Mouse (Mus musculus) right cerebral cortex, postnatal 10 days (tissue): ENCODE measurements around the gene Insl6.
A peak's percentile ranks its signal among the peaks of the same experiment; 100 is the strongest.

Source experiments
- DNase-seq, 2 experiments: peaks; one replicate each; pipeline ENCODE4 v3.0.0; 2021; ENCODE audit warnings: low spot score in 2 of 2

Gene Insl6

GRCm38 (mm10) chr19:29325053-29325851 lies at the start of gene Insl6:
Gene Insl6, minus strand, starts transcription at chr19:29325356.
- DNase-seq = peak in 1 of 2 experiments; percentile 42

- DNase-seq = no peak
These were observed 49.8 kb upstream of the Insl6 start for GRCm38 (mm10) chr19:29374947-29375346.

GRCm38 (mm10) chr19:29373438-29373837 lies 48.3 kb upstream of the Insl6 start:
- DNase-seq = no peak

- no peak for DNase-seq
These were observed 47.5 kb upstream of the Insl6 start for GRCm38 (mm10) chr19:29372621-29373020.

DNA sequence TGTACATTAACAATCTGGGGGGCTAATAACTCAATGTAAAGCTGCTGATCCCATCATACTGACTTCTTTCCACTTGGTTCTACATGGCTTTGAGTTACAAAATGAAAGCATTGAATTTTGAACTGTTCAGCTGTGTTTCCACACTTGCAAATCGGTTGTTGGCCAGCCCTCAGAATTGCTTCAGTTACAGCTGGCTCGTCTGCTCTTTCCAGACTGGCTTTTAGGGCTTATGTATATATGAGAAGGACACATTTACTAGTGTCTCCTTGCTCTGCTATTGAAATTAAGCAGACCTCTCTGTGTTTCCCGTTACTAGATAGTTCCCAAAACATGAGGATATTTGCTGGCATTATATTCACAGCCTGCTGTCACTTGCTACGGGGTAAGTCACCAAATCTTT lies 47.0 kb upstream of the Insl6 start:
- peak; percentile 72 for DNase-seq

DNA sequence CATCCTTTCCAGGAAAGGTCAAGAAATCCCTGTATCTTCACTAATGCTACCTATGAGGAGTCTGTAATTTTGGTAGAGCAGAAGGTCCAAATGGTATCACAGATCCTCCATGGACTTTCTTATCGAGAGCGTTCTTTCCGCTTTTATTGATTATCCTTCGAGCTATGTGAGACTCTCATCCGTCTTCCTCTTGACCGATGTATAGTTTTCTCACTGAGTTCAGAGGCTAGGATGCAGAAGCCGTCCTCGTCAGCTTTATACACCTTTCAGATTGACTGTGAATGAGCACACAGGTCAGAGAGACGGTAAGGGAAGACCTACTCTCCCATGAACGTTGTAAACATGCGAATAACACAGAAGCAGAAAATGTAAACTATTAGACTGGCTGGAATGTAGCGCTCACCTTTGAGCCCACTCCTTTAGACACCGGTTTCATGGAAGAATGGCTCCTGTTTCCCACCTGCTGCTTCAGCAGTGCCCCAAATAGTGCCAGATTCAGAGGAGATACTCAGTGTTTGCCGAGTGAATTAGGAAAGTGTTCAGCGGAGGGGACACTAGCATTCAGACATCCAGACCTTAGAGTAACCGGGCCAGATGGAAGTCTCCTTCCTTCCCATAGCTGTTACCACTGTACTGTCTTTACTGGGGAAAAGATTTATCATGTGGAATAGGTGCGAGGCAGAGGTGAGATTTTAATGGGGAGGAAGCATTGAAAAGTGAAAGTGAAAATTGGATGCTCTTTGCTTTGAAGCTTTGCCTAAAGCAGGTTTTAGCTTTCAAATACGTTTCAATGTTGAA lies 46.3 kb upstream of the Insl6 start:
- no peak for DNase-seq

DNA sequence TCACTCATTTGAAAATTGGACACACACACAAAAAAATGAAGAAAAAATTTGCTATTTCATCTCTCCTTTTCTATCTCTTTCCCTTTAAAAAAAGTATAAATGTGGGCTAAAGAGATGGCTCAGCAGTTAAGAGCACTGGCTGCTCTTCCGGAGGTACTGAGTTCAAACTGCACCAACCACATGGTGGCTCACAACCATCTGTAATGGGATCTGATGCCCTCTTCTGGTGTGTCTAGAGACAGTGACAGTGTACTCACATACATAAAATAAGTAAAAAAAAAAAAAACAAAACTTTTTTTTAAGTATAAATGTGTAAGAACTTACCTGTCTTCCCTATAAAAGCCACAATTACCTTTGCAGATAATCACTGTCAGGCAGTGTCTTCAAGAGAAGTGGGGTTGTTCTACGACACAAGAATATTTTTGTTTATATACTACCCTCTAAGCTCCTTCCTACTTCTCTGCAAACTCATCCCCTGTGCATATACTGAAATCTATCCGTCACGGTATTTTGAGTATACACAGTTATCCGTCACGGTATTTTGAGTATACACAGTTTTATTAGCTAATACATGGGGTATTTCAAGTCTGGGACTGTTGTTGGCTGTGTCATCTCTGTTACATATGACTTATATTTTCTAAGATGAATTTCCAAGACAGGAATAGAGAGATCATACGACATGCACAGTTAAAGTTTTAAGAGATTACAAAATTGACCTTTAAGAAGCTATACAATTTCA lies 45.6 kb upstream of the Insl6 start:
- DNase-seq = no peak

GRCm38 (mm10) chr19:29370112-29370511 lies 45.0 kb upstream of the Insl6 start:
- no peak for DNase-seq

- DNase-seq = no peak
These were observed 43.6 kb upstream of the Insl6 start for GRCm38 (mm10) chr19:29368671-29369309.

- no peak for DNase-seq
These were observed 42.9 kb upstream of the Insl6 start for GRCm38 (mm10) chr19:29368041-29368440.

- peak; percentile 56 to 65 for DNase-seq
These were observed 41.9 kb upstream of the Insl6 start, which contains the start of the genes Plgrkt and Cd274 for GRCm38 (mm10) chr19:29366969-29367622. Gene Plgrkt, minus strand, starts transcription at chr19:29367390. Gene Cd274, plus strand, starts transcription at chr19:29367455.

- no peak for DNase-seq
These were observed 41.2 kb upstream of the Insl6 start for GRCm38 (mm10) chr19:29366226-29366968.

DNA sequence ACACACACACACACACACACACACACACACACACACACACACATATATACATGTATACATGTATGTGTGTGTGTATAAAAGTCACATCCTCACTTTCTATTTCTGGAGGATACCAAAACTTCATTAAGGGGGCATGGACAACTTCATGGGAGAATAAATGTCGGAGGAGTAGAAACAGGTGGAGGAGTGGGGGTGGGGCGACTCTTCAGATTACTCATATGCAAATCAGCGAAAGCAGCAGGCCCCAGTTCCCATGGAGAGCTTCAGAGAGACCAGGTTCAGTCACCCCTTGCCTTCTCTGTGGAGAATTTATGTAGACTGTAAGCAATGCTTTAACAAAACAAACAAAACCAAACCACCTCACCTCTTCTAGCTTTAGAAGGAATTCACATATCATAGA lies 39.9 kb upstream of the Insl6 start:
- no peak for DNase-seq

- DNase-seq = no peak
These were observed 38.9 kb upstream of the Insl6 start for GRCm38 (mm10) chr19:29364076-29364475.

DNA sequence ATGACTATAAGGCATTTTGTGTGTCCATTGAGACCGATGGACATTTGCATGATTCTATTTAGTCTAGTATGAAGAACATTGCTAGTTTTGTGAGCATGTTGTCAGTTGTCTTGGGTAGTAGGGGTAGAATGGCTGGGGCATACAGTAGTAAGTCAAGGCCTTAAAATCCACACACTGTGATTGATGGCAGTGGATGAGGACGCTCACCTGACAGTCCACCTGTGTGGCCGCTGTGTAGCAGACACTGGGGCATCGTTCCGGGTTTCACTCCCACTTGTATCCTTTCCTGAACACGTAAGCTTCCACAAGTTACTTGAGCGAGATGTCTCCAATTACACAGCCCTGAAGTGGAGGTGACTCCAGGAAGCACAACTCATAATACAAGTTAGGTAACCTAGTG lies 38.4 kb upstream of the Insl6 start:
- DNase-seq = no peak

- no peak for DNase-seq
These were observed 37.2 kb upstream of the Insl6 start for GRCm38 (mm10) chr19:29362173-29362930.

DNA sequence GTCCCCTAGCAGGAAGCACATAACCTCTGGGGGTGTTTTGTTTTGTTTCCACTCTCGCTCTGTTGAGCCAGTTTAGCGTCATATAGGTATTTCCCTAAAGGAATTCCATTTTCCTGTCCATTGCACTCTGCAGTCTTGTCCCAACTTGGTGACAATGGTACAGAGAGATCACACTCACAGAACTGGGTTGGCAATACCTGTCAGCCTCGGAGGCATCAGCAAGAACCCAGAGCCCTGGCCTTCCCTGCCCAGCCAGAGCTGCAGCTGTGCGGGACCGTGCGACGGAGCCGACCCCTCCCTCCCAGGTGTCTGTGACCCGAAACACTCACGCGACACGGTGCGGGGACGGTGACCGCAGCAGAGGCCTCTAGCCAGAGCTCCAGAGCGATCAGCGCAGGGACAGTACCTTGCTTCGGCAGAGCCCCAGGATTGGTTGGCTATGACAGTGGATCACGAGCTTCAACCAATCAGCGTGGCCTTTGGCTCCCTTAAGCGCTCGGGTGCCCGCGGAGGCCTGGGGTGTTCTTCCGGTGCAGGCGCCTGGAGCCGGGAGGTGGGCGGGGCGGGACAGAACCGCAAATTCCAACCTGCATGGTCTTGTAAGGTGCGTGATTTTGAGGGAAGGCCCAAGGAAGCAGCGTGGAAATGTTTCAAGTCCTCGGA lies 36.4 kb upstream of the Insl6 start:
- DNase-seq = peak; percentile 96 to 97

GRCm38 (mm10) chr19:29360251-29360650 lies 35.1 kb upstream of the Insl6 start:
- DNase-seq = no peak

DNA sequence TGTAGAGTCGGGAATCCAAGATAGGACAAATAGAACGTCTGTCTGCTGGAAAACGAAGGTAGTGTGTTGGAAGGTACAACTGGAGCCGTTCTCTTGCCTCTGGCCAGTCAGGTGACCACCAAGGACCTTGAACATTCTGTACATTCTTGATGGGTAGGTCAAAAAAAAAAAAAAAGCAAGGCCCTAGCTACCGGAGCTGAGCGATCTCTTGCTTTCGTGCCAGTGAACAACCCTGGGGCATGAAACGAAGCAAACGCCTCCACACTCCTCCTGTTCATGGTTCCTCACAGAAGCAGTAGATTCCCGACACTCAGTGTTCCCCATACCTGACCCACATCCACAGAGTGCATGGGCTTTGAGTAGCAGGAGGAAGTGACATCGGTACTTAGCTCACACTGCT lies 31.1 kb upstream of the Insl6 start:
- DNase-seq = no peak
